Mouse (Mus musculus) neural tube, embryonic 15.5 days (tissue): ENCODE data around the gene Zbtb7b. TPM values are rescaled to one million over a fixed set of nuclear protein-coding genes. Genes with fewer than 3 reads are reported as not detected.

Experiments used
- ATAC-seq: fragments of 200-750 bp; cut with Nextera tagmentation; 2 replicates; pipeline ENCODE4 v1.8.0; 2017; ENCODE audit warnings: mild to moderate bottlenecking, moderate TSS enrichment, moderate library complexity; ENCODE audit not compliant: low FRiP score
- H3K27ac ChIP-seq: fragments of 300-500 bp; sonication (generic); replicated peaks from 2 replicates; pipeline ENCODE4 v1.5.1; 2015; ENCODE audit warnings: mild to moderate bottlenecking, inconsistent platforms
- H3K27me3 ChIP-seq: fragments of 300-500 bp; sonication (generic); replicated peaks from 2 replicates; pipeline ENCODE4 v1.6.1; 2015; ENCODE audit warnings: inconsistent platforms
- H3K36me3 ChIP-seq: fragments of 300-500 bp; sonication (generic); 2 replicates; pipeline ENCODE4 v1.6.1; 2015; ENCODE audit warnings: inconsistent platforms
- H3K4me1 ChIP-seq: fragments of 300-500 bp; sonication (generic); 2 replicates; pipeline ENCODE4 v1.6.1; 2015; ENCODE audit warnings: inconsistent platforms
- H3K4me2 ChIP-seq: fragments of 300-500 bp; sonication (generic); 2 replicates; pipeline ENCODE4 v1.6.1; 2015; ENCODE audit warnings: inconsistent platforms, mild to moderate bottlenecking, moderate library complexity
- H3K4me3 ChIP-seq: fragments of 300-500 bp; sonication (generic); replicated peaks from 2 replicates; pipeline ENCODE4 v1.5.1; 2015; ENCODE audit warnings: mild to moderate bottlenecking, inconsistent platforms
- H3K9ac ChIP-seq: fragments of 300-500 bp; sonication (generic); replicated peaks from 2 replicates; pipeline ENCODE4 v1.6.1; 2015; ENCODE audit warnings: mild to moderate bottlenecking, inconsistent platforms
- H3K9me3 ChIP-seq: fragments of 300-500 bp; sonication (generic); replicated peaks from 2 replicates; pipeline ENCODE4 v1.6.1; 2016; ENCODE audit warnings: inconsistent platforms
- WGBS: fragments of 180-500 bp; shearing (Covaris S2); methylation state at CpG from one replicate; pipeline ENCODE4 v1.1.7; 2015; ENCODE audit warnings: mixed read lengths; 5-methylcytosine and 5-hydroxymethylcytosine counted together
- polyA plus RNA-seq: library from polyadenylated mRNA; unstranded; fragments of >200 nt; fragmentation: Nextera tagmentation; extraction: Ambion mirVana; gene quantifications from 2 replicates; pipeline ENCODE4 v1.2.1, GENCODE M21; 2015

Gene Zbtb7b
- polyA plus RNA-seq, 1 experiment from 2014 or later = 0.73 TPM

DNA sequence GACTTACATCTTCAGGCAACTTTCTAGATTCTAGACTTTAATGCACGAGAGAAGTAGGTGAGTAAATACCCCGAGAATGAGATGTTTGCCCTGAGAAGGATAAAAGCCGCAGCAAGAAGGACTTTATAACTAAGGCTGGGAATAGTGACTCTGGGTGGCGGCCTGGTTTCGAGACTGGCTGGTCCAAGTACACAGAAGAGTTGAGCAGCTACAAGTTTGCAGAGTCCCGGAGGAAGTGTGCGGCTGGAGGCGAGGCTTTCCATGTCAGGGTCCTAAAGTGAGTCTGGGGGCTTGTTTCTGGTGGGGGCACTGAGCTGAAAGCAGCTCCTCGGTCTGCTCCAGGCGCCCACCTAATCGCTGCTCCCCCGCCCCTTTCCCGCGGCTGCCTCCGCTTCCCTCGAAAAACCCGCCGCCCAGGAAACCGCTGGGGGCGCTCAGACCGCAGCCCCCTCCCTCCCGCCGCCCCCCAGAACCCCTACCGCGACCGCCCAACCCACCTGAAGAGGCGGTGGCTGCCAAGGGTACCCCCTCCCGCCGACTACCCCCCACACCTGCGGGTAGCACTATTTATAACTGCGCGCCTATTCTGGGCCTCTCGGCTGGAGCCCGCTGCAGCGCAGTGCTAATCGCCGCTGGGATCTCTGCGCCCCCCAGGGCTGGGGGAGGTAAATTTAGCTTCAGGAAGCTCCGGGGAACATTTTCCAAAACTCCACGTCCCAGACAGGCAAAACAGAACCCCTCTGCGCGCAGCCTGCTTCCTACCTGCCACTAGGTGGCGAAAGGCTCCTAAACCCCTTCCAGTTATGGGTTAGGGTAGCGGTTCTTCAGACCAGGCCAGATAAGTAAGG, 1.5 kb upstream of the Zbtb7b start:
- Histone ChIP-seq H3K9ac (peak overlapping the region; percentile 47), H3K4me2 (peak overlapping the region; percentile 97), H3K4me3 (peak overlapping the region; percentile 48), H3K27ac (no peak overlapping the region), H3K36me3 (peaks cover 4% of the 10 kb centered on the region), H3K9me3 (no peaks in the 10 kb centered on the region), H3K27me3 (peaks cover 30% of the 10 kb centered on the region), H3K4me1 (peaks cover 56% of the 10 kb centered on the region)
- ATAC-seq = no peak
- under 1% methylated on average over 44 of the region's 44 CpGs for WGBS

- H3K27ac ChIP-seq = peak overlapping the region; percentile 78
- no peak for ATAC-seq
- peak overlapping the region; percentile 97 for H3K4me2 ChIP-seq
- peaks cover 2% of the 10 kb centered on the region; the same call in 1 of the 2 replicates for H3K36me3 ChIP-seq
- peak overlapping the region; percentile 47; the same call in 1 of the 2 replicates for H3K9ac ChIP-seq
- H3K4me1 ChIP-seq = peaks cover 60% of the 10 kb centered on the region
- H3K9me3 ChIP-seq = no peaks in the 10 kb centered on the region
- H3K4me3 ChIP-seq = peak overlapping the region; percentile 48
- WGBS = 3% methylated on average over 10 of the region's 10 CpGs
- peaks cover 30% of the 10 kb centered on the region for H3K27me3 ChIP-seq
Measured at GRCm38 (mm10) chr3:89395419-89395805, 836 bp upstream of the Zbtb7b start.

DNA sequence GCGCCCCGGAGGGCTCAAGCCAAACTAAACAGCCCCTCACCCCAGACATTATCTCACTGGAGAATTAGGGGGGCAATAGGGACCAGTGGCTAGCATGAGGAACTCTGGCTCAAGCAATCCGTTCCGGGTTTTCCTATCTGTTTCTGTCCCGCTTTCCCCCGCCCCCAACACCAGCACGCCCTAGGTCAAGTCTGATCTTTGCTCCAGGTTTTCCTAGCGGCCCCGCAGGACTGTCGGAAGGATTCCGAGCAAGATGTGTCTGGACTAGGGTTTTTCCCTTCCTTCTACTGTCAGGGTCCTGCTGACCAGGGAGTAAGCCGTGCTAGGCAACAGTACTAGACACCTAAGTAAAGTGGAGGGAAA, 299 bp upstream of the Zbtb7b start:
- Histone ChIP-seq H3K9me3 (no peaks in the 10 kb centered on the region), H3K27me3 (peaks cover 30% of the 10 kb centered on the region), H3K4me3 (peak overlapping the region; percentile 48), H3K4me2 (peak overlapping the region; percentile 97), H3K9ac (peak overlapping the region; percentile 36; the same call in 1 of the 2 replicates), H3K36me3 (no peaks in the 10 kb centered on the region; the same call in 1 of the 2 replicates), H3K4me1 (peaks cover 65% of the 10 kb centered on the region), H3K27ac (peak overlapping the region; percentile 78)
- ATAC-seq = no peak
- 0% methylated on average over 12 of the region's 12 CpGs for WGBS

DNA sequence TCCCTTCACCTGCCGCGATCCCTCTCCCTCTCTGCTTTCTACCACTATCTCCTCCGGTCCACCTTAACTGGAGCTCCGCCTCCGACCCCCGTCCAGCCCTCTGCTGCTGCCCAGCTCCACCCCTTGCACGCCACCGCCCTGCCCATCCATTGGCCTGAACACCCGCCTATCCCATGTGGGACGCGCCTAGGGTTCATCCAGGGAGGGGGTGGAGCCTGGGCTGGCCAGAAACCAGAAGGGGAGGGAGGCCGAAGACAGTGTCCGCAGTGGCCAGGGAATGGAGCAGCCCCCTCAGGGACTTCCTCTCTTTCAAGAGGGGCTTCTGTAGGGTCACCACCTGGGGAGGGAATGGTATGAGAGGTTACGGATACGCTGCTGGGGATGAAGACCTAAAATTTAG, 971 bp downstream of the Zbtb7b start:
- no peaks in the 10 kb centered on the region for H3K36me3 ChIP-seq
- peak overlapping the region; percentile 97 for H3K4me2 ChIP-seq
- H3K4me1 ChIP-seq = peaks cover 65% of the 10 kb centered on the region
- H3K4me3 ChIP-seq = peak overlapping the region; percentile 48
- no peaks in the 10 kb centered on the region for H3K9me3 ChIP-seq
- peak overlapping the region; percentile 78 for H3K27ac ChIP-seq
- peak; percentile 88 for ATAC-seq
- H3K9ac ChIP-seq = peak overlapping the region; percentile 35
- peaks cover 30% of the 10 kb centered on the region for H3K27me3 ChIP-seq
- WGBS = 0% methylated on average over 15 of the region's 15 CpGs

DNA sequence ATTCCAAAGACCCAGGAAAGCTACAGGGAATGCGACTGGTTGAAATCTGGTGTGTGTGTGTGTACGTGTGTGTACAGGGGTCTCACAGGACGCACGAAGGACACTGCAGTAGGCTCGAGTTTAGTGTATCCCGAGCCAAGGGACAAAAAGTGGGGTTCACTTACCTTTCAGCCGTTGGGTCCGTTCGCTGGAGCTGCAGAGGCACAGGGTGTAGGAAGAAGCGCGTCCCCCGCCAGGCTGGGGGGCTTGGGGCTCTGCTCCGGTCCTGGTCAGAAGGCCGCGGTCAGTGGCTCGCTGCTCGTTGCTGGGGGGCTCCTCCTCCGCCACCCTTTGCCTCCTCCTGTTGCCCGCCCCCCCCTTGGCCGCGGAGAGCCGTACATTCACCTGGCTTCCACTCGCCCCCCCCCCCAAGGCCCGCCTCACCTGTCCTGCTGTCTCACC, 1.7 kb downstream of the Zbtb7b start:
- Histone ChIP-seq H3K36me3 (no peaks in the 10 kb centered on the region), H3K27me3 (peaks cover 28% of the 10 kb centered on the region), H3K9ac (peak overlapping the region; percentile 36; the same call in 1 of the 2 replicates), H3K4me3 (peak overlapping the region; percentile 48), H3K4me1 (peaks cover 65% of the 10 kb centered on the region), H3K4me2 (peak overlapping the region; percentile 97), H3K9me3 (no peaks in the 10 kb centered on the region), H3K27ac (no peak overlapping the region)
- WGBS = under 1% methylated on average over 21 of the region's 24 CpGs
- ATAC-seq = no peak

GRCm38 (mm10) chr3:89391663-89392511, 2.7 kb downstream of the Zbtb7b start:
- Histone ChIP-seq H3K4me1 (peaks cover 71% of the 10 kb centered on the region), H3K4me3 (peak overlapping the region; percentile 48), H3K9ac (peak overlapping the region; percentile 52), H3K27me3 (peaks cover 26% of the 10 kb centered on the region), H3K36me3 (no peaks in the 10 kb centered on the region), H3K27ac (no peak overlapping the region), H3K9me3 (no peaks in the 10 kb centered on the region), H3K4me2 (peak overlapping the region; percentile 97)
- WGBS = under 1% methylated on average over 51 of the region's 56 CpGs
- no peak for ATAC-seq

- Histone ChIP-seq H3K4me1 (peaks cover 63% of the 10 kb centered on the region), H3K27me3 (peaks cover 19% of the 10 kb centered on the region), H3K4me3 (peak overlapping the region; percentile 48), H3K36me3 (no peaks in the 10 kb centered on the region), H3K9ac (peak overlapping the region; percentile 52), H3K9me3 (no peaks in the 10 kb centered on the region), H3K4me2 (peak overlapping the region; percentile 97), H3K27ac (no peak overlapping the region)
- no peak for ATAC-seq
- WGBS = 13% methylated on average over 18 of the region's 19 CpGs
Measured at GRCm38 (mm10) chr3:89390699-89391662, 3.6 kb downstream of the Zbtb7b start.

GRCm38 (mm10) chr3:89390111-89390515, 4.5 kb downstream of the Zbtb7b start:
- no peak overlapping the region for H3K4me3 ChIP-seq
- no peaks in the 10 kb centered on the region for H3K36me3 ChIP-seq
- no peaks in the 10 kb centered on the region for H3K9me3 ChIP-seq
- peaks cover 13% of the 10 kb centered on the region for H3K27me3 ChIP-seq
- H3K4me2 ChIP-seq = no peak overlapping the region
- 43% methylated on average over 4 of the region's 5 CpGs for WGBS
- no peak for ATAC-seq
- no peak overlapping the region for H3K27ac ChIP-seq
- no peak overlapping the region for H3K9ac ChIP-seq
- peaks cover 54% of the 10 kb centered on the region for H3K4me1 ChIP-seq

DNA sequence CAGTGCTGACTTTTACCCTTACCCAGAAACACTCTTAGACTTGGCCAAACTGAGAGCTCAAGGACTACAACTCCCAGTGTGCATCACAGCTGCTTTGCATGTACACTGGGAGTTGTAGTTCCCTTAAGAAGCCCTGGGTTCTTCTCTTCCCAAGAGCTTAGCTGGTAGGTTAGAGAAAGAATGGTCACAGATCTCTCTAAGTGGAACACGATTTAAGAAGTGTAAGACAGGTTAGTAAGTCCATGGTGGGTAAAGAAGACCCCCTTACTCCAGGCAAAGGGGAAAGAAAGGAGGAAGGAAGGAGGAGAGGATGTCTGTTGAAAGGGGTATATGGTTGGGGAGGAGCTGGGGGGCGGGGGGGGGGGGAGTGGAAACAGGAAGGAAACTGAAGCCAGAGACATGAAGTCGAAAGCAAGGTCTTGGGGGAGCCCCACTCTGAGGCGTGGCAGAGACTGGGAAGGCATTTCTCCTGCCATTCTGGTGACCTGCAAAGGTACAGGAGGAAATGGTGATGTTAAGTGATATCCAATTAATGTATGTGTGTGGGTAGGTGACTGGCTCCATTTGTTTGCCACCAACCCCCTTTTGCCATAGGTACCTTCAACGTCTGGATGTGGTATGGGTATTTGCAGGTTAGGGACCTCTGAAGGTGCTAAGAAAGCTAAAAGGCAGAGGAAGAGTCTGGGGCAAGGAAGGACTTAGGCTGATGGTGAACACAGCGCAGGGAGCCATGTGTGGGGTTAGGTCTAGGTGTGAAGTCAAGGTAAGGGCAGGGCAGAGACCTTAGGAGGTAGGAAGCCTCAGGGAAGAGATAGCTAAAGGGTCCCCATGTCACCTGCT, 5.5 kb downstream of the Zbtb7b start:
- no peak for ATAC-seq
- no peak overlapping the region for H3K4me2 ChIP-seq
- H3K9me3 ChIP-seq = no peaks in the 10 kb centered on the region
- peaks cover 44% of the 10 kb centered on the region for H3K4me1 ChIP-seq
- H3K36me3 ChIP-seq = no peaks in the 10 kb centered on the region
- WGBS = 67% methylated on average over 6 of the region's 6 CpGs
- H3K4me3 ChIP-seq = no peak overlapping the region
- no peak overlapping the region for H3K9ac ChIP-seq
- H3K27me3 ChIP-seq = peaks cover 8% of the 10 kb centered on the region; the same call in 1 of the 2 replicates
- H3K27ac ChIP-seq = no peak overlapping the region

GRCm38 (mm10) chr3:89388134-89388881, 6.3 kb downstream of the Zbtb7b start:
- H3K36me3 ChIP-seq = no peaks in the 10 kb centered on the region
- H3K4me2 ChIP-seq = no peak overlapping the region
- no peaks in the 10 kb centered on the region for H3K9me3 ChIP-seq
- H3K4me3 ChIP-seq = no peak overlapping the region
- ATAC-seq = peak; percentile 18; the same call in 1 of the 2 replicates
- H3K27ac ChIP-seq = no peak overlapping the region
- H3K27me3 ChIP-seq = peaks cover 5% of the 10 kb centered on the region; the same call in 1 of the 2 replicates
- 57% methylated on average over 10 of the region's 11 CpGs for WGBS
- no peak overlapping the region for H3K9ac ChIP-seq
- H3K4me1 ChIP-seq = peaks cover 36% of the 10 kb centered on the region
